ENCODE assay signal across 14 mouse cellular contexts in the genomic region with DNA sequence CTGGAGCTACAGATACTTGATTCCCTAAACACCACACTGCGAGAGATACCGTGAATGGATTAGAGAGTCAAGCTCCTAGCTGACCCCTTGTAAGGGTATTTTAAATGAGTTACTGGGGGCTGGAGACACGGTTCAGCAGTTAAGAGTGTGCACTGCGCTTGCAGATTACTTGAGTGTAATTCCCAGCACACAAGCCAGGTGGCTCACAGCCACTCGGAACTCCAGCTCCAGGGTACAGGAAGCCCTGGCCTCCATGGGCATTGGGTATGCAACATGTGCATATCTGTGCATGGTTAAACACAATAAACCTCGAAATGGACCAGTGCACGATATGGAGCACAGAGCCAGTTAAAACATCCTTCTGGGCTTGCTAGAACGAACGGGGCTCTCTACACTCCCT. TPM values are rescaled to one million over a fixed set of nuclear protein-coding genes. Genes with fewer than 3 reads are reported as not detected.
DNase-seq lines count a peak whose midpoint lies in the region; ATAC-seq and TF ChIP-seq lines count a peak whose summit lies in the region.
"Had no signal": no experiment of that assay in that cellular context is flagged by ENCODE, and none has a peak within 500 bp of the region (broad histone marks: within the 10 kb centered on the region; RNA-seq: fewer than 3 reads in every experiment).

No protein-coding gene starts in this region.

- peak; percentile 66 for TF ChIP-seq CTCF in forebrain, postnatal 0 days (IDR thresholded peaks at IDR 0.05; ENCODE audit: low read depth)
- TF ChIP-seq CTCF in stomach, postnatal 0 days (IDR thresholded peaks at IDR 0.05; ENCODE audit: low read depth): peak; percentile 61

- 86% methylated on average over 9 of the region's 9 CpGs for WGBS in forebrain, postnatal 0 days
- WGBS in forebrain, embryonic 12.5 days: 88% methylated on average over 9 of the region's 9 CpGs
- WGBS in stomach, postnatal 0 days: 88% methylated on average over 9 of the region's 9 CpGs
- 90% methylated on average over 9 of the region's 9 CpGs for WGBS in hindbrain, embryonic 12.5 days

- peaks cover 72% of the 10 kb centered on the region for H3K36me3 ChIP-seq in forebrain, postnatal 0 days (ENCODE audit: insufficient read depth)
- H3K36me3 ChIP-seq in forebrain, embryonic 12.5 days (replicated peaks): peaks cover 74% of the 10 kb centered on the region
- peaks cover 12% of the 10 kb centered on the region for H3K36me3 ChIP-seq in stomach, postnatal 0 days (ENCODE audit: control insufficient read depth, insufficient read depth, low read length)
- peaks cover 82% of the 10 kb centered on the region for H3K36me3 ChIP-seq in hindbrain, embryonic 12.5 days

- no peak overlapping the region for H3K27ac ChIP-seq in forebrain, postnatal 0 days (ENCODE audit: low read depth, low read length)
- H3K27ac ChIP-seq in forebrain, embryonic 12.5 days: no peak overlapping the region
- H3K27ac ChIP-seq in stomach, postnatal 0 days (replicated peaks): no peak overlapping the region
- no peak overlapping the region for H3K27ac ChIP-seq in hindbrain, embryonic 12.5 days
- H3K27ac ChIP-seq: hindbrain, embryonic 13.5 days had no signal

- no peak overlapping the region for H3K4me2 ChIP-seq in forebrain, postnatal 0 days (ENCODE audit: low read depth)
- no peak overlapping the region for H3K4me2 ChIP-seq in forebrain, embryonic 12.5 days
- no peak overlapping the region for H3K4me2 ChIP-seq in stomach, postnatal 0 days (replicated peaks; ENCODE audit: low read depth)
- no peak overlapping the region for H3K4me2 ChIP-seq in hindbrain, embryonic 12.5 days (replicated peaks)
- H3K4me2 ChIP-seq: hindbrain, embryonic 13.5 days had no signal

- peak; percentile 55 for DNase-seq in forebrain, postnatal 0 days
- DNase-seq in kidney, postnatal 4 days: peak; percentile 50 to 63
- DNase-seq in kidney, adult 8-10 months: no peak
- peak; percentile 3 for DNase-seq in ovary, postnatal 36 days (ENCODE audit: low spot score)
- no peak for DNase-seq in ovary, postnatal 10 days (ENCODE audit: low spot score)
- DNase-seq in stomach, postnatal 0 days (ENCODE audit: low spot score): no peak
- DNase-seq: adrenal gland, postnatal 25 days; layer of hippocampus, postnatal 36 days; retina, postnatal 1 day had no signal

- no peaks in the 10 kb centered on the region for H3K4me1 ChIP-seq in forebrain, postnatal 0 days (ENCODE audit: insufficient read depth)
- H3K4me1 ChIP-seq in forebrain, embryonic 12.5 days: peaks cover 5% of the 10 kb centered on the region; the same call in 1 of the 2 replicates
- no peaks in the 10 kb centered on the region for H3K4me1 ChIP-seq in stomach, postnatal 0 days (replicated peaks; ENCODE audit: control insufficient read depth, insufficient read depth)
- H3K4me1 ChIP-seq in hindbrain, embryonic 12.5 days: peaks cover 3% of the 10 kb centered on the region; the same call in 1 of the 2 replicates

- no peak for TF ChIP-seq EP300 in stomach, postnatal 0 days (optimal IDR thresholded peaks at IDR 0.05)

- H3K9me3 ChIP-seq in forebrain, postnatal 0 days (ENCODE audit: low read length): no peaks in the 10 kb centered on the region
- no peaks in the 10 kb centered on the region for H3K9me3 ChIP-seq in forebrain, embryonic 12.5 days
- H3K9me3 ChIP-seq in stomach, postnatal 0 days (ENCODE audit: control insufficient read depth, low read length): no peaks in the 10 kb centered on the region
- no peaks in the 10 kb centered on the region for H3K9me3 ChIP-seq in hindbrain, embryonic 12.5 days (replicated peaks)
- H3K9me3 ChIP-seq: hindbrain, embryonic 13.5 days had no signal

- H3K27me3 ChIP-seq in forebrain, postnatal 0 days (ENCODE audit: insufficient read depth, low read length): no peaks in the 10 kb centered on the region
- no peaks in the 10 kb centered on the region for H3K27me3 ChIP-seq in forebrain, embryonic 12.5 days
- H3K27me3 ChIP-seq in stomach, postnatal 0 days (ENCODE audit: control insufficient read depth, insufficient read depth, low read length): no peaks in the 10 kb centered on the region
- no peaks in the 10 kb centered on the region for H3K27me3 ChIP-seq in hindbrain, embryonic 12.5 days
- H3K27me3 ChIP-seq: hindbrain, embryonic 13.5 days had no signal

- no peak overlapping the region for H3K4me3 ChIP-seq in forebrain, postnatal 0 days (ENCODE audit: low read depth, low read length)
- H3K4me3 ChIP-seq in forebrain, embryonic 12.5 days (replicated peaks): no peak overlapping the region
- no peak overlapping the region for H3K4me3 ChIP-seq in stomach, postnatal 0 days (ENCODE audit: low read depth, low read length)
- no peak overlapping the region for H3K4me3 ChIP-seq in hindbrain, embryonic 12.5 days
- H3K4me3 ChIP-seq: hindbrain, embryonic 13.5 days had no signal

- H3K9ac ChIP-seq in forebrain, postnatal 0 days: no peak overlapping the region
- no peak overlapping the region for H3K9ac ChIP-seq in forebrain, embryonic 12.5 days
- H3K9ac ChIP-seq in stomach, postnatal 0 days (ENCODE audit: low read length): no peak overlapping the region
- H3K9ac ChIP-seq in hindbrain, embryonic 12.5 days: no peak overlapping the region
- H3K9ac ChIP-seq: hindbrain, embryonic 13.5 days had no signal

- ATAC-seq in forebrain, postnatal 0 days: 0 out of 2 replicates have a peak, but pooled peaks have one; percentile 28
- no peak for ATAC-seq in forebrain, embryonic 12.5 days (ENCODE audit: low FRiP score)
- ATAC-seq in stomach, postnatal 0 days (ENCODE audit: low FRiP score, low TSS enrichment): no peak
- no peak for ATAC-seq in hindbrain, embryonic 12.5 days (ENCODE audit: low FRiP score)

RNA-seq across cellular contexts. Expression of a gene that starts 44.9 kb away (rescaled TPM):
- 33.9 and 47.1 TPM in 2 replicates for total RNA-seq in forebrain, postnatal 0 days (2014; rRNA removed)
- 41.2 and 53.6 TPM in 2 replicates for polyA plus RNA-seq in forebrain, postnatal 0 days (2015; fragmentation: Nextera tagmentation; extraction: Ambion mirVana)
- polyA plus RNA-seq in forebrain, embryonic 12.5 days (2016; fragmentation: Nextera tagmentation; extraction: Ambion mirVana): 111 and 112 TPM in 2 replicates
- 42.4 and 47.0 TPM in 2 replicates for polyA plus RNA-seq in stomach, postnatal 0 days (2015; fragmentation: Nextera tagmentation; extraction: Ambion mirVana)
- 95.9 and 99.9 TPM in 2 replicates for polyA plus RNA-seq in hindbrain, embryonic 12.5 days (2016; fragmentation: Nextera tagmentation; extraction: Ambion mirVana)

RNA-seq across cellular contexts. Expression of a gene that starts 50.8 kb away (rescaled TPM):
- 162 and 164 TPM in 2 replicates for total RNA-seq in forebrain, postnatal 0 days (2014; rRNA removed)
- 12.7 and 14.5 TPM in 2 replicates for polyA plus RNA-seq in forebrain, postnatal 0 days (2015; fragmentation: Nextera tagmentation; extraction: Ambion mirVana)
- polyA plus RNA-seq in forebrain, embryonic 12.5 days (2016; fragmentation: Nextera tagmentation; extraction: Ambion mirVana): 9.8 and 11.1 TPM in 2 replicates
- polyA plus RNA-seq in stomach, postnatal 0 days (2015; fragmentation: Nextera tagmentation; extraction: Ambion mirVana): 1.0 and 1.1 TPM in 2 replicates
- polyA plus RNA-seq in hindbrain, embryonic 12.5 days (2016; fragmentation: Nextera tagmentation; extraction: Ambion mirVana): 12.6 and 13.0 TPM in 2 replicates

RNA-seq across cellular contexts. Expression of a gene that starts 58.5 kb away (rescaled TPM):
- not detected in 2 replicates for total RNA-seq in forebrain, postnatal 0 days (2014; rRNA removed)
- 0.55 and 0.97 TPM in 2 replicates for polyA plus RNA-seq in forebrain, postnatal 0 days (2015; fragmentation: Nextera tagmentation; extraction: Ambion mirVana)
- 0.14 and 0.27 TPM in 2 replicates for polyA plus RNA-seq in forebrain, embryonic 12.5 days (2016; fragmentation: Nextera tagmentation; extraction: Ambion mirVana)
- 0.07 TPM in 2 replicates for polyA plus RNA-seq in stomach, postnatal 0 days (2015; fragmentation: Nextera tagmentation; extraction: Ambion mirVana)
- 0.18 and 0.23 TPM in 2 replicates for polyA plus RNA-seq in hindbrain, embryonic 12.5 days (2016; fragmentation: Nextera tagmentation; extraction: Ambion mirVana)
- total RNA-seq: adrenal gland, postnatal 25 days; granulocyte monocyte progenitor cell, adult 5-6 weeks; megakaryocyte, adult 5-6 weeks had no signal

Comparison
In these comparisons a context has a peak if more than half of its experiments do, and no peak if none do; other contexts are left out.
1. DNase-seq: peak in forebrain, postnatal 0 days (single experiment), kidney, postnatal 4 days (2 of 2) and ovary, postnatal 36 days (single experiment); none in kidney, adult 8-10 months (0 of 2), ovary, postnatal 10 days (single experiment) and stomach, postnatal 0 days (single experiment).